Mouse (Mus musculus): ENCODE results near the gene D130052B06Rik.

D130052B06Rik gene

GRCm38 (mm10) chr11:33598986-33599385, at the start of gene D130052B06Rik:
TSS of gene D130052B06Rik (plus strand) at chr11:33599302.
- in situ Hi-C loops (cut with MboI; ENCODE audit: low pct_unique_long_range_greater_than_20kb in 1 of 2, low sequenced_read_pairs in 2 of 2, unreplicated experiment in 1 of 2) = no loop called here

- in situ Hi-C loops (cut with MboI; ENCODE audit: low pct_unique_long_range_greater_than_20kb in 1 of 2, low sequenced_read_pairs in 2 of 2, unreplicated experiment in 1 of 2) = no loop called here
Measured at GRCm38 (mm10) chr11:33550861-33551560, 48.1 kb upstream of the D130052B06Rik start.

- in situ Hi-C loops (cut with MboI; ENCODE audit: low pct_unique_long_range_greater_than_20kb in 1 of 2, low sequenced_read_pairs in 2 of 2, unreplicated experiment in 1 of 2) = no loop called here
Measured at GRCm38 (mm10) chr11:33554123-33554522, 45.0 kb upstream of the D130052B06Rik start.

- in situ Hi-C loops (cut with MboI; ENCODE audit: low pct_unique_long_range_greater_than_20kb in 1 of 2, low sequenced_read_pairs in 2 of 2, unreplicated experiment in 1 of 2) = no loop called here
Measured at GRCm38 (mm10) chr11:33563921-33564320, 35.2 kb upstream of the D130052B06Rik start.

- in situ Hi-C loops (cut with MboI; ENCODE audit: low pct_unique_long_range_greater_than_20kb in 1 of 2, low sequenced_read_pairs in 2 of 2, unreplicated experiment in 1 of 2) = no loop called here
Measured at GRCm38 (mm10) chr11:33570413-33570812, 28.7 kb upstream of the D130052B06Rik start.

GRCm38 (mm10) chr11:33574944-33575343, 24.2 kb upstream of the D130052B06Rik start:
- in situ Hi-C loops (cut with MboI; ENCODE audit: low pct_unique_long_range_greater_than_20kb in 1 of 2, low sequenced_read_pairs in 2 of 2, unreplicated experiment in 1 of 2) = no loop called here

- in situ Hi-C loops (cut with MboI; ENCODE audit: low pct_unique_long_range_greater_than_20kb in 1 of 2, low sequenced_read_pairs in 2 of 2, unreplicated experiment in 1 of 2) = no loop called here
Measured at GRCm38 (mm10) chr11:33578859-33579258, 20.2 kb upstream of the D130052B06Rik start, which contains the start of gene Gabrp. TSS of gene Gabrp (minus strand) at chr11:33578959.

GRCm38 (mm10) chr11:33579621-33580020, 19.5 kb upstream of the D130052B06Rik start:
- in situ Hi-C loops (cut with MboI; ENCODE audit: low pct_unique_long_range_greater_than_20kb in 1 of 2, low sequenced_read_pairs in 2 of 2, unreplicated experiment in 1 of 2) = no loop called here

GRCm38 (mm10) chr11:33586614-33587013, 12.5 kb upstream of the D130052B06Rik start:
- in situ Hi-C loops (cut with MboI; ENCODE audit: low pct_unique_long_range_greater_than_20kb in 1 of 2, low sequenced_read_pairs in 2 of 2, unreplicated experiment in 1 of 2) = no loop called here

- in situ Hi-C loops (cut with MboI; ENCODE audit: low pct_unique_long_range_greater_than_20kb in 1 of 2, low sequenced_read_pairs in 2 of 2, unreplicated experiment in 1 of 2) = no loop called here
Measured at GRCm38 (mm10) chr11:33590771-33591170, 8.3 kb upstream of the D130052B06Rik start.

- in situ Hi-C loops (cut with MboI; ENCODE audit: low pct_unique_long_range_greater_than_20kb in 1 of 2, low sequenced_read_pairs in 2 of 2, unreplicated experiment in 1 of 2) = no loop called here
Measured at GRCm38 (mm10) chr11:33592826-33593225, 6.3 kb upstream of the D130052B06Rik start.

- in situ Hi-C loops (cut with MboI; ENCODE audit: low pct_unique_long_range_greater_than_20kb in 1 of 2, low sequenced_read_pairs in 2 of 2, unreplicated experiment in 1 of 2) = no loop called here
Measured at GRCm38 (mm10) chr11:33596655-33597054, 2.4 kb upstream of the D130052B06Rik start.

GRCm38 (mm10) chr11:33603174-33603573, 4.1 kb downstream of the D130052B06Rik start:
- in situ Hi-C loops (cut with MboI; ENCODE audit: low pct_unique_long_range_greater_than_20kb in 1 of 2, low sequenced_read_pairs in 2 of 2, unreplicated experiment in 1 of 2) = no loop called here

GRCm38 (mm10) chr11:33607784-33608183, 8.7 kb downstream of the D130052B06Rik start:
- in situ Hi-C loops (cut with MboI; ENCODE audit: low pct_unique_long_range_greater_than_20kb in 1 of 2, low sequenced_read_pairs in 2 of 2, unreplicated experiment in 1 of 2) = no loop called here

- in situ Hi-C loops (cut with MboI; ENCODE audit: low pct_unique_long_range_greater_than_20kb in 1 of 2, low sequenced_read_pairs in 2 of 2, unreplicated experiment in 1 of 2) = loop anchor here (10.0 kb wide), 1 partner anchor 439 kb away; no protein-coding TSS in a partner anchor
Measured at GRCm38 (mm10) chr11:33614218-33614617, 15.1 kb downstream of the D130052B06Rik start.

- in situ Hi-C loops (cut with MboI; ENCODE audit: low pct_unique_long_range_greater_than_20kb in 1 of 2, low sequenced_read_pairs in 2 of 2, unreplicated experiment in 1 of 2) = no loop called here
Measured at GRCm38 (mm10) chr11:33627136-33627742, 28.1 kb downstream of the D130052B06Rik start.

GRCm38 (mm10) chr11:33637107-33637506, 38.0 kb downstream of the D130052B06Rik start:
- in situ Hi-C loops (cut with MboI; ENCODE audit: low pct_unique_long_range_greater_than_20kb in 1 of 2, low sequenced_read_pairs in 2 of 2, unreplicated experiment in 1 of 2) = no loop called here

- in situ Hi-C loops (cut with MboI; ENCODE audit: low pct_unique_long_range_greater_than_20kb in 1 of 2, low sequenced_read_pairs in 2 of 2, unreplicated experiment in 1 of 2) = no loop called here
Measured at GRCm38 (mm10) chr11:33649358-33649757, 50.3 kb downstream of the D130052B06Rik start.

- in situ Hi-C loops (cut with MboI; ENCODE audit: low pct_unique_long_range_greater_than_20kb in 1 of 2, low sequenced_read_pairs in 2 of 2, unreplicated experiment in 1 of 2) = no loop called here
Measured at GRCm38 (mm10) chr11:33654485-33654884, 55.4 kb downstream of the D130052B06Rik start.

GRCm38 (mm10) chr11:33655221-33655620, 56.1 kb downstream of the D130052B06Rik start:
- in situ Hi-C loops (cut with MboI; ENCODE audit: low pct_unique_long_range_greater_than_20kb in 1 of 2, low sequenced_read_pairs in 2 of 2, unreplicated experiment in 1 of 2) = no loop called here

Data from mouse embryonic stem cell (cell line).